Mouse (Mus musculus): Measurements from ENCODE around the gene Acot11. TPM values are rescaled to one million over a fixed set of nuclear protein-coding genes. Genes with fewer than 3 reads are reported as not detected.

The Acot11 gene
- polyA plus RNA-seq, 1 experiment from 2014 or later: 4.7 TPM

DNA sequence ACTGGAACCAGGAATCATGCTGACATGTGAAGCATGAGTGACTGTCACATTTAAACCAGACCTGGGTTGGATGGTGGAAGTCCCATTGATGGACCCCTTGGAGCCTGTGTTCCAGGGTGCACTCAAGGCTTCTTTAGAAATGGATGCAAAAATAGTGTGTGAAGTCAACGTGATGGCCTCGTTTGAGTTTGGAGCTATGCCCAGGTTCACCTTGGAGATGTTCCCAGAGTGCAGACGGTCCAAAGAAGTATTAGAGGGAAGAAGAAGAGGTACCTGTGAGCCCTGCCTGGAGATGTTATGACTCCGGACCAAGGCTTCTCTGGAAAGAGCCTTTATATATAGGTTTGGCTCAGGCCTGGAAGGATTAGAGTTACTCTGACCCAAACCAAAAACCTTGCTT, 84.2 kb downstream of the Acot11 start:
- H3K36me3 ChIP-seq (replicated peaks): no peaks in the 10 kb centered on the region
- H3K4me2 ChIP-seq: no peak overlapping the region
- ATAC-seq (ENCODE audit: insufficient read depth): no peak
- H3K27me3 ChIP-seq: peaks cover 4% of the 10 kb centered on the region; the same call in 1 of the 2 replicates
- H3K4me1 ChIP-seq (replicated peaks): no peaks in the 10 kb centered on the region
- no peak overlapping the region for H3K27ac ChIP-seq (replicated peaks)
- WGBS (ENCODE audit: insufficient replicate concordance): 62% methylated on average over 4 of the region's 4 CpGs
- no peak overlapping the region for H3K4me3 ChIP-seq (replicated peaks)
- no peaks in the 10 kb centered on the region for H3K9me3 ChIP-seq (replicated peaks)
- H3K9ac ChIP-seq: no peak overlapping the region

DNA sequence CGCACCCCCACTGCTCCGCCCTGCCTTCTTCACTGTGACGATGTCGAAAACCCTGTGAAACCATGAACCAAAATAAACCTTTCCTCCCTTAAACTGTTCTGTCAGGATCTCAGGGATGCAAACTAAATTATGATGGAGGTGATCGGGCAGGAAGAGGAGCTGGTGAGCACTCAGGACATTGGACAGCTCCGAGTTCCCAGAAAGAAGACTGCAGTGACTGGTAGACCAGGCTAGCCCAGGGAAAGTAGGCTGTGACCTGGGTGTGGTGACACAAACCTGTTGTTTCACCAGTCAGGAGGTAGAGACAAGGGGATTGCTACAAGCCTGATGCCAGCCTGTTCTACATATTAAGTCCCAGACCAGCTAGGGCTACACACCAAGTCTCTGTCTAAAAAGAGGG, 91.2 kb downstream of the Acot11 start:
- H3K27me3 ChIP-seq: peaks cover 21% of the 10 kb centered on the region
- H3K36me3 ChIP-seq (replicated peaks): no peaks in the 10 kb centered on the region
- no peak overlapping the region for H3K27ac ChIP-seq (replicated peaks)
- H3K9me3 ChIP-seq (replicated peaks): no peaks in the 10 kb centered on the region
- H3K4me1 ChIP-seq (replicated peaks): peaks cover 5% of the 10 kb centered on the region; the same call in 1 of the 2 replicates
- H3K4me3 ChIP-seq (replicated peaks): no peak overlapping the region
- H3K4me2 ChIP-seq: no peak overlapping the region
- WGBS (ENCODE audit: insufficient replicate concordance): 68% methylated on average over 6 of the region's 6 CpGs
- no peak for ATAC-seq (ENCODE audit: insufficient read depth)
- H3K9ac ChIP-seq: no peak overlapping the region

DNA sequence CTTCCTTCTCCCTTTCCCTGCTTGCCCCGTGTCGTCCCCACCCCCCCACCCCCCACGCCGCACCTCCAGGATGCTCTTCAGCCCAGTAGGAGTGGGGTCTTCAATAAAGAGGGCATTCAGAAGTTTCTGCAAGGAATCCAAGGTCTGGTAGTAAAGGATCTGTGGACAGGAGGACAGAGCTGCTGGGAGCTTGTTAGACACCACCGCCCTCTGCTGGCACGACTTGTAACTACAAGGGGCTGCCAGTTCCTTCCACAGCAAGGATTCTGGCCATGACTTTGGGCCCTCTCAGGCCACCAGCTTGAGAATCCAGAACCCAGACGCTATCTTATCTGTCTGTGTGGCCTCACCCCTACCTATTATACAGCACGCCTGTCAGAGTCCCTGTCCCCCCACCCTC, 96.4 kb downstream of the Acot11 start:
- H3K36me3 ChIP-seq (replicated peaks): no peaks in the 10 kb centered on the region
- H3K9ac ChIP-seq: no peak overlapping the region
- 2% methylated on average over 8 of the region's 8 CpGs for WGBS (ENCODE audit: insufficient replicate concordance)
- H3K9me3 ChIP-seq (replicated peaks): no peaks in the 10 kb centered on the region
- peaks cover 21% of the 10 kb centered on the region; the same call in 1 of the 2 replicates for H3K27me3 ChIP-seq
- ATAC-seq (ENCODE audit: insufficient read depth): 0 out of 2 replicates have a peak, but pooled peaks have one; percentile 42
- H3K4me2 ChIP-seq: no peak overlapping the region
- H3K4me1 ChIP-seq (replicated peaks): no peaks in the 10 kb centered on the region; the same call in 1 of the 2 replicates
- no peak overlapping the region for H3K4me3 ChIP-seq (replicated peaks)
- no peak overlapping the region for H3K27ac ChIP-seq (replicated peaks)

DNA sequence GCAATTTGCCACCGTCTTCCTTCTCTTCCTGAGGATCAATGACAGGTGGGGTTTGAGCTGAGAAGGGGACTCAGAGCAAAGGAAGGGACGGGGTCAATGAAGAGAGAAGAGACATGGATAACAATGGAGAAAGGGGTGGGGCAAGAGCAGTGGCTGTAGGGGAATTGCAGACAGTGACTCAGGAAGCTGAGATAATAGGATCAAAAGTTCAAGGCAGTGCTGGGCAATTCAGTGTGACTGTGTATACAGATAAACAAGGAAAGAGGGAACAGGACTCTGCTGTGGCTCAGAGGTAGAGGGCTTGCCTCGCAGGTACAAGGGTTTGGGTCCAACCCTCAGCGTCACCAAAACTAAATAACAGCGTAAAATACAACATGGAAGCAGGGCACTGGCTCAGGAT, 96.8 kb downstream of the Acot11 start:
- no peak overlapping the region for H3K27ac ChIP-seq (replicated peaks)
- WGBS (ENCODE audit: insufficient replicate concordance): 20% methylated on average over 5 of the region's 5 CpGs
- ATAC-seq (ENCODE audit: insufficient read depth): 0 out of 2 replicates have a peak, but pooled peaks have one; percentile 14

DNA sequence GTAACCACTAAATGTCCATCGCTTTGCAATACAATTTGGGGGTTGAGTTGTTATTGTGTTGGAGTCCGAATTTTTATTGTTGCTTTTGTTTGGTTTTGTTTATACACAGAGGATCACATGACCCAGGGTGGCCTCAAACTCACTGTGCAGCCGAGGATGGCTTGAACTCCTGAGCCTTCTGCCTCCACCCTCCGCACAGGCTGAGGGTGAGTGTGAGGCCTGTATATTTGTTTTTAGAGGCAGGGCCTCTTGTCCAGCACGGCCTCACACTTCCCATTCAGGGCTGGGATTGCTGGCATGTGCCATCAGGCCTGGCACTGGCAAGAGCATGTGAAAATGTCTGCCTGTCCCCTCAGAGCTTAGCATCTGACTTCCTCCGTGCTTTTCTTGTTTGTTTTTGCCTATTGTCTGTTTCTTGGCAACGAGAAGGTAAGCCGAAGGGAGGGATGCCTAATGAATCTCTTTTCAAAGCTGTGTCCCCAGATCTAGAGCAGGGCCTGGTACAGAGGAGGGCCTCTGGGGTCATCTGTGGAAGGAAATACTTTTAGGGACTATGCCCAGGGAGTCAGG, 99.6 kb downstream of the Acot11 start:
- Histone ChIP-seq H3K27ac (replicated peaks) (no peak overlapping the region), H3K9ac (no peak overlapping the region), H3K4me2 (no peak overlapping the region), H3K36me3 (replicated peaks) (no peaks in the 10 kb centered on the region), H3K4me3 (replicated peaks) (no peak overlapping the region), H3K4me1 (replicated peaks) (no peaks in the 10 kb centered on the region; the same call in 1 of the 2 replicates), H3K27me3 (peaks cover 39% of the 10 kb centered on the region), H3K9me3 (replicated peaks) (no peaks in the 10 kb centered on the region)
- no peak for ATAC-seq (ENCODE audit: insufficient read depth)
- WGBS (ENCODE audit: insufficient replicate concordance): 42% methylated on average over 8 of the region's 8 CpGs

More for the DNA sequence above, 96.8 kb downstream of the Acot11 start:
- Histone ChIP-seq H3K4me1 (replicated peaks) (no peaks in the 10 kb centered on the region; the same call in 1 of the 2 replicates), H3K9me3 (replicated peaks) (no peaks in the 10 kb centered on the region), H3K27me3 (peaks cover 24% of the 10 kb centered on the region), H3K4me3 (replicated peaks) (no peak overlapping the region), H3K36me3 (replicated peaks) (no peaks in the 10 kb centered on the region), H3K9ac (no peak overlapping the region), H3K4me2 (no peak overlapping the region)

DNA sequence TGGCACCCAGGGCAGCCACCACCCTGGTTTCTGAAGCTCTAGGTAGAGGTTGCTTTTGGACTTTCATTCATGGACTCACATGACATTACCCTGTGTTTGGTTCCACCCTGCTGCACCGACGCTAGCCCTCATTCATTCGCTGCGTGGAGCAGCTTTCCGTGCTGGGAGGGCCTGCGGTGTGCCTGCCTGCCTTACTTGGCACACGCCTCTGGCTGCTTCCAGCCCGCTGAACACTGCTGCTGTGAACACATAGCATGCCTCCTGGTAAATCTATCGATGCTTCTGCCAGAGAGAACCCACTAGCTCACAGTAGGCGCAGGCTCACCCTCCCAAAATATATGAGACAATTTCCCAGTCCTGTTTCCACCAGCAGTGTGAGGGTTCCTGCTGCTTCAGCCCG, 100.4 kb downstream of the Acot11 start:
- no peaks in the 10 kb centered on the region for H3K36me3 ChIP-seq (replicated peaks)
- no peak for ATAC-seq (ENCODE audit: insufficient read depth)
- H3K27me3 ChIP-seq: peaks cover 32% of the 10 kb centered on the region
- H3K4me2 ChIP-seq: no peak overlapping the region
- H3K9me3 ChIP-seq (replicated peaks): no peaks in the 10 kb centered on the region
- H3K27ac ChIP-seq (replicated peaks): no peak overlapping the region
- H3K4me3 ChIP-seq (replicated peaks): no peak overlapping the region
- H3K9ac ChIP-seq: no peak overlapping the region
- 71% methylated on average over 11 of the region's 11 CpGs for WGBS (ENCODE audit: insufficient replicate concordance)
- H3K4me1 ChIP-seq (replicated peaks): no peaks in the 10 kb centered on the region; the same call in 1 of the 2 replicates

DNA sequence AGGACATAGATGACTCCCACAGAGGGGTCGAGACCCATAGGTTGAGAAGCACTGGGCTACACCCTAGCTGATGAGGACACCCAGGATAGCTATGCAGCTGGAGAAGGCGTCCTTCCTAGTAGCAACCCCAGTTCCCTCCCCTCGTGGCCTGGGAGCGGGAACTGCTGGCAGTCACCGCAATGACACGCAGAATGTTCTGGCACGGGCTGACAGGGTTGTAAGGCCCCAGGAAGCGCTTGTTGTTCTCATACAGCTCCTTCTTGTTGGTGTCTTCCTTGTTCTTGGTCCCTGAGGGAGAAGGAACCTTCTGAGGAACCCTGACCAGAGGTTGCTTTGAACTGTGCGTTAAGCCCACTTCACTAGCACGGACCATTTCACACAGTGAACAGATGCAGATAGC, 100.8 kb downstream of the Acot11 start:
- Histone ChIP-seq H3K27ac (replicated peaks) (no peak overlapping the region), H3K9me3 (replicated peaks) (no peaks in the 10 kb centered on the region)
- WGBS (ENCODE audit: insufficient replicate concordance): 65% methylated on average over 10 of the region's 10 CpGs

DNA sequence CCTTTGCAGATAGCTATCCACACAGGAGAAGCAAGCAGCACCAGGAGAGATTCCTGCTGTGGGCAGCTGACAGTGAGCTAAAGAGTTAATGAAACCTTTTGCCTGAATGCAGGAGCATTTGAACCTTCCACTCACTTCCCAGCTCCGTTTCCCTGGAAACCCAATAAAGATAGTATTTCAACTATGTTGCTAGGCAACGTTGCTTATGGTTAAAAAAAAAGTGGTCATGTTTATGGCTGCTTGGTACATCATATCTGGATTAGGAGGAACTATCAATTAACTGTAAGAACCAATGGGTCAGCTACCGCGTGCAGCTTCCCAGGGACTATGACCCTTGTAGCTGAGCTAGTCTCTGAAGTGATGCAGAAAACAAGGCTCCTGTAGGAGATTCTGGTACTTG, 104.0 kb downstream of the Acot11 start:
- Histone ChIP-seq H3K9ac (no peak overlapping the region), H3K9me3 (replicated peaks) (no peaks in the 10 kb centered on the region), H3K36me3 (replicated peaks) (no peaks in the 10 kb centered on the region), H3K4me1 (replicated peaks) (no peaks in the 10 kb centered on the region), H3K4me3 (replicated peaks) (no peak overlapping the region), H3K27me3 (peaks cover 26% of the 10 kb centered on the region), H3K4me2 (no peak overlapping the region), H3K27ac (replicated peaks) (no peak overlapping the region)
- no peak for ATAC-seq (ENCODE audit: insufficient read depth)
- WGBS (ENCODE audit: insufficient replicate concordance): 51% methylated on average over 4 of the region's 4 CpGs

More for the DNA sequence above, 100.8 kb downstream of the Acot11 start:
- Histone ChIP-seq H3K4me2 (no peak overlapping the region), H3K4me1 (replicated peaks) (no peaks in the 10 kb centered on the region; the same call in 1 of the 2 replicates), H3K36me3 (replicated peaks) (no peaks in the 10 kb centered on the region), H3K27me3 (peaks cover 27% of the 10 kb centered on the region), H3K4me3 (replicated peaks) (no peak overlapping the region), H3K9ac (no peak overlapping the region)
- no peak for ATAC-seq (ENCODE audit: insufficient read depth)

DNA sequence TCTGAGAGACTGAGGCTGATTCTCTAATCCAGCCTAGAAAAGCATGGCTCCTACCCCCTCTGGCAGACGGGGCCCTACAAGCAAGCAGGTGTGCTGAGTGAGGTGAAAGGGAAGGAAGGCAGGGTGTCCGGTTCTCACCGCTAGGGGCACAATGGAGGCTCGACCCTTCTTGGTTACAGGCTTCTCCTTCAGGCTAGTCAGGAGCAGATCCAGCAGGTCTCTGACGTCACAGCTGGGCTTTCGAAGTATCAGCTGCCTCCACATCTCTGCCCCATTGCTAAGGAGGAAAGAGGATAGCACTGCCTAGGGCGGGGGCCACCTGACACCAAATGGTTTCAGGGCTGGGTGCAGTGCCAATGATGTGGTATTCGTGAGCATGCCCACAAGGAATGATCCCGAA, 104.8 kb downstream of the Acot11 start:
- H3K9ac ChIP-seq: no peak overlapping the region
- no peak overlapping the region for H3K4me2 ChIP-seq
- 15% methylated on average over 9 of the region's 9 CpGs for WGBS (ENCODE audit: insufficient replicate concordance)
- peaks cover 30% of the 10 kb centered on the region for H3K27me3 ChIP-seq
- H3K4me3 ChIP-seq (replicated peaks): no peak overlapping the region
- no peak overlapping the region for H3K27ac ChIP-seq (replicated peaks)
- H3K9me3 ChIP-seq (replicated peaks): no peaks in the 10 kb centered on the region
- H3K4me1 ChIP-seq (replicated peaks): no peaks in the 10 kb centered on the region
- ATAC-seq (ENCODE audit: insufficient read depth): no peak
- H3K36me3 ChIP-seq (replicated peaks): no peaks in the 10 kb centered on the region

Other genes starting within 250 kb of the Acot11 start
- 7.8 and 10.4 TPM in 2 replicates for gene Dhcr24, start 244.0 kb downstream of the Acot11 start, polyA plus RNA-seq (2015; fragmentation: Nextera tagmentation; extraction: Ambion mirVana)
- gene Lexm, start 187.8 kb downstream of the Acot11 start, polyA plus RNA-seq (2015; fragmentation: Nextera tagmentation; extraction: Ambion mirVana): not detected in 2 replicates
- 0.07 and 0.16 TPM in 2 replicates for gene Ttc22, start 182.6 kb downstream of the Acot11 start, polyA plus RNA-seq (2015; fragmentation: Nextera tagmentation; extraction: Ambion mirVana)
- gene Pars2, start 153.9 kb downstream of the Acot11 start, polyA plus RNA-seq (2015; fragmentation: Nextera tagmentation; extraction: Ambion mirVana): 4.8 and 5.2 TPM in 2 replicates
- gene Ttc4, start 126.1 kb downstream of the Acot11 start, polyA plus RNA-seq (2015; fragmentation: Nextera tagmentation; extraction: Ambion mirVana): 31.1 and 41.9 TPM in 2 replicates
- gene Mroh7, start 74.1 kb downstream of the Acot11 start, polyA plus RNA-seq (2015; fragmentation: Nextera tagmentation; extraction: Ambion mirVana): 0.12 and 0.13 TPM in 2 replicates
- not detected in 2 replicates for gene Fam151a, start 71.1 kb downstream of the Acot11 start, polyA plus RNA-seq (2015; fragmentation: Nextera tagmentation; extraction: Ambion mirVana)
- gene Ssbp3, start 105.7 kb upstream of the Acot11 start, polyA plus RNA-seq (2015; fragmentation: Nextera tagmentation; extraction: Ambion mirVana): 45.7 and 50.5 TPM in 2 replicates

Data from liver, embryonic 15.5 days (tissue).